Mouse (Mus musculus): ENCODE measurements around the gene Dgat2.

Dgat2 gene

GRCm38 (mm10) chr7:99182432-99183172 lies at the start of gene Dgat2:
TSS of gene Dgat2 (minus strand) at chr7:99182719.
- Histone ChIP-seq H3K36me3 (ENCODE audit: control insufficient read depth, insufficient read depth, low read length, poor library complexity, severe bottlenecking) (no peaks in the 10 kb centered on the region), H3K27me3 (ENCODE audit: control insufficient read depth, insufficient read depth, low read length, poor library complexity, severe bottlenecking) (no peaks in the 10 kb centered on the region)
- DNase-seq (ENCODE audit: low read depth, low spot score), result peak; percentile 95

DNA sequence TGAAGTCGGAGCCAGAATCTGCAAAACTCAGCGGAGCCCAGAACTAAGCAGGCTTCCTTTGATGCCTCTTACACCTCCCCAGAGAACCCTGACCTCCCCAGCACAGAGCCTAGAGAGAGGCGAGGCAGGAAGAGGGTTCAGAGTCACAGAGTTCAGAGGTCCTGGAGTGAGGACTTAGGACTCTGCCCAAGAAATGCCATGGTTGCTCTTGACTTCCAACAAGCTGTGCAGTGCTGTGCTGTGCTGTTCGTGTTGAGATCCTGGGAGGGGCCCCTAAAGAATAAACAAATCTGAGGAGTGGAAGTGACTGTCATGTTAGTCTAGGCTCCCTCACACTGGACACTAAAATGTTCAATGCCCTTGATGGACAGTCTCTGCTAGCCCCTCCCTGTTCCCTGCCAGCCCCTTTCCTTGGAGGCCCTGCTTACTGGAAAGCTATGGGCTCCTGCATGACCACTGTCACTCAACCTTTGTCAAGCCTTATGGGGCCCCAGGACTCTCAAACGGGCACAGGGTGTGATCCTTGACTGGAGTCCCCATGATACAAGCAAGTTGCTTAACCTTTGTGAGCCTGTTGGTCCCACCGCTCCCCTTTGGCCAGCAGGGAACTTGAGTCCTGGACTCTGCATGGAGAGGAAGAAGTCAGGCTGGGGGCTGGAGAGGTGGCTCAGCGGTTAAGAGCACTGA lies 47.7 kb upstream of the Dgat2 start:
- H3K27me3 ChIP-seq (ENCODE audit: control insufficient read depth, insufficient read depth, low read length, poor library complexity, severe bottlenecking), result no peaks in the 10 kb centered on the region
- no peak for DNase-seq (ENCODE audit: low read depth, low spot score)
- no peaks in the 10 kb centered on the region for H3K36me3 ChIP-seq (ENCODE audit: control insufficient read depth, insufficient read depth, low read length, poor library complexity, severe bottlenecking)

DNA sequence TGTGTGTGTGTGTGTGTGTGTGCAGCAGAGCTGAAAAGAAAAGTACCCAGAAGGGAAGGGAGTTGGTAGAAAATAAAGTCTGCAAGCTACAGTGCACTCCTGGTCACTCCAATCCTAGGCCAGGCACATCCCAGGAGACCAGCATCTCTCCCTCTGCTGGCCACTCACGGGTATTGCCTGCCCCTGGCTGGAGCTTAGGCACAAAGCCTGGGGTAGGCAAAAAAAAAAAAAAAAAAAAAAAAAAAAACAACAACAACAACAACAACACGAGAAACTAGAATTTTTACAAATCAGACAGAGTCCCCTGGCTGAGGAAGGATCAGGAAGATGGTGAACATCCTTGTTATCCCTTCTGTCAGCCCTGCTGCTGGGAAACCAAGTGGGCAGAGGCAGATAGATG lies 46.9 kb upstream of the Dgat2 start:
- H3K36me3 ChIP-seq (ENCODE audit: control insufficient read depth, insufficient read depth, low read length, poor library complexity, severe bottlenecking), result no peaks in the 10 kb centered on the region
- no peaks in the 10 kb centered on the region for H3K27me3 ChIP-seq (ENCODE audit: control insufficient read depth, insufficient read depth, low read length, poor library complexity, severe bottlenecking)
- DNase-seq (ENCODE audit: low read depth, low spot score), result peak; percentile 23

DNA sequence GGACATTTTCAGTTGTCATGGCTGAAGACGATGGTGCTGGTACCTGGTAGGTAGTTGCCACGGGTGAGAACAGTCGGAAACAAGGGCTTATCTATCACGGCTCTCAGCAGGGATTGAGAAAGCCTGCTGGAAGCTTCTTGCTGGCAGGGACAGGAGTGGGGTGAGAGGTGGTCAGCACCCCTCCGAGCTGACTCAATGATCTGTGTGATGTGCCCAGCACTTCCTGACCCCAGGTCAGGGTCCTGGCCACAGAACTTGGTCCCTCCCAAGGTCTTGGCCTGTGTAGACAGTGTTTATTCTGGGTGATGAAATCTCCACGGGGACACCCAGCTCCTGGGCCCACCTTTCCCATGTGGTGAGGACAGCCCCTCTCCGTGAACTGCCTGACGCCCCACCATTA lies 46.3 kb upstream of the Dgat2 start:
- H3K27me3 ChIP-seq (ENCODE audit: control insufficient read depth, insufficient read depth, low read length, poor library complexity, severe bottlenecking), result no peaks in the 10 kb centered on the region
- DNase-seq (ENCODE audit: low read depth, low spot score), result no peak
- no peaks in the 10 kb centered on the region for H3K36me3 ChIP-seq (ENCODE audit: control insufficient read depth, insufficient read depth, low read length, poor library complexity, severe bottlenecking)

DNA sequence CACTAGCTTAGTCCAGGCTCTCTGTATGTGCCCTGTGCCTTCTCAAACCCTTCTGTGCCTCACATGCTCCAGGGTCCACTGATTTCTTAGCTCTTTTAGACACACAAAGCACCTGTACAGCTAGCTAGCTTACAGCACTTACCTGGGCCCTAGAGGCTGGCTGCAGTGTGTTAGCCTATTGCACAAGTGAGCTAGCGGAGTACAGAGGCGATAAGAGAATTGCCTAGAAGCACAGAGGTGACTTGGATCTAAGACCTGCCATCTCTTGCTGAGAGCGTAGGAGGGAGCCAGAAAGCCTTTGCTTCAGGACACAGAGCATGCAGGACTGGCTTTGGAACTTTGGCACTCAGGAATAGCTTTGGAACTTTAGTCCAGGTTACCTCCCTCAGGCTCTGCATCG lies 44.7 kb upstream of the Dgat2 start:
- Histone ChIP-seq H3K36me3 (ENCODE audit: control insufficient read depth, insufficient read depth, low read length, poor library complexity, severe bottlenecking) (no peaks in the 10 kb centered on the region), H3K27me3 (ENCODE audit: control insufficient read depth, insufficient read depth, low read length, poor library complexity, severe bottlenecking) (no peaks in the 10 kb centered on the region; the same call in 1 of the 2 replicates)
- no peak for DNase-seq (ENCODE audit: low read depth, low spot score)

GRCm38 (mm10) chr7:99226662-99227061 lies 44.1 kb upstream of the Dgat2 start:
- Histone ChIP-seq H3K27me3 (ENCODE audit: control insufficient read depth, insufficient read depth, low read length, poor library complexity, severe bottlenecking) (no peaks in the 10 kb centered on the region; the same call in 1 of the 2 replicates), H3K36me3 (ENCODE audit: control insufficient read depth, insufficient read depth, low read length, poor library complexity, severe bottlenecking) (no peaks in the 10 kb centered on the region)
- no peak for DNase-seq (ENCODE audit: low read depth, low spot score)

- Histone ChIP-seq H3K36me3 (ENCODE audit: control insufficient read depth, insufficient read depth, low read length, poor library complexity, severe bottlenecking) (no peaks in the 10 kb centered on the region), H3K27me3 (ENCODE audit: control insufficient read depth, insufficient read depth, low read length, poor library complexity, severe bottlenecking) (no peaks in the 10 kb centered on the region; the same call in 1 of the 2 replicates)
- DNase-seq (ENCODE audit: low read depth, low spot score), result no peak
These were observed 42.9 kb upstream of the Dgat2 start for GRCm38 (mm10) chr7:99225421-99225820.

DNA sequence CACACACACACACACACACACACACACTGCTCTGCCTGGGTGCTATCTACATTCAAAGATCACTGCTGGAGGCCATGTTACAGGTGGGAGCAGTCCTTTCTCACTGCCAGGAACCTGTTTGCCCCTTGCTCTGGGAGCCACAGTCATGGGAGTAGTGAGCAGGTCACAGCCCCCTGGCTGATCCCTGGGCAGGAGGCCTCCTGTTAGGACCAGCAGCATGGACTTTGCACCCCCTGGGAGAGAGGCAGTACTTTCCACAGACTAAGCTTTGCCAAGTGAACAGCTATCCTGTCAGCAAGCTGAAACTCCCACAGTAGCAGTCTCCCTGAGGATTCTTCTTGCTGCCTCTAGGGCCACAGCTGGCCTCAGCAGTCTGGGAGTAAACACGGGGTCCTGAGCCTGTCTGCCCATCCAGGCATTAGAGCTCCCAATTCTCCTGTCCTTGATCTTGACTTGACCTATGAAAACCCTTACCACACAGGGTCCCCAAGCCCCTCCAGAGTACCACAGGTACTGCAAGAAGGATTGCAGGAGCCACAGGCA lies 42.2 kb upstream of the Dgat2 start:
- Histone ChIP-seq H3K27me3 (ENCODE audit: control insufficient read depth, insufficient read depth, low read length, poor library complexity, severe bottlenecking) (no peaks in the 10 kb centered on the region; the same call in 1 of the 2 replicates), H3K36me3 (ENCODE audit: control insufficient read depth, insufficient read depth, low read length, poor library complexity, severe bottlenecking) (no peaks in the 10 kb centered on the region)
- no peak for DNase-seq (ENCODE audit: low read depth, low spot score)

GRCm38 (mm10) chr7:99224225-99224624 lies 41.7 kb upstream of the Dgat2 start:
- no peak for DNase-seq (ENCODE audit: low read depth, low spot score)

DNA sequence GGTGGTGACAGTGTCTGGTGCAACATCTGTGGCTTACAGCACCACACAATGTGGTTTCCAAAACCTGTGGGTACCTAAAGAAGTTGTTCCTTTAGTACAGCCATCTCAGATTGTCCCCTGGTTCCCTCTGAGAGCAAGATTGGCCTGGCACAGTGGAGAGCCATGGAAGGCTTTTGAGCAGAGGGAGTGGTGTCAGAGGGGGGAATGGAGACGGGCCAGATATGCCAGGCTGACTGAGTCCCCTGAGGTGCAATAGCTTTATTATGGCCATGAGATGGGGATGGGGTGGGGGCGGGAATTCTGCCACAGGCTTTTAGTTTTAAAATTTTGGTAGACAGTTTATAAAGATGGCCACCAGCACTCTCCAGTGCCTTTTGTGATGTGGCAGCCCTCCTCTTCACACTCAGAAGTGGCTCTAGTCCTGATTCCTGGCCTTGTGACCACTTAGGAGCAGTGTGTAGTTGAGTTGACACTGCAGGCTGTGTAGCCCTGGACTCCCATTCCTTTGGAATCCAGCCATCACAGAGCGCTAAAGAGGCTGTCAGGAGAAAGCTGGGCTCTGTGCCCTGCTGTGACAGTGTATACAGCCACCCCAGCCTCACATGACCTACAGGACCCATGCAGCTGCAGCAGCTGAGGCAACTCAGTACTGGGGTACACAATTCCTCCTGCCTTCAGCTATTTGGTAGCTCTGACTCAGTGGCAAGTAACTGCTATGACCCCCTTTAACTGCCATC lies 35.0 kb upstream of the Dgat2 start:
- Histone ChIP-seq H3K36me3 (ENCODE audit: control insufficient read depth, insufficient read depth, low read length, poor library complexity, severe bottlenecking) (no peaks in the 10 kb centered on the region), H3K27me3 (ENCODE audit: control insufficient read depth, insufficient read depth, low read length, poor library complexity, severe bottlenecking) (no peaks in the 10 kb centered on the region)
- DNase-seq (ENCODE audit: low read depth, low spot score), result no peak

More at GRCm38 (mm10) chr7:99224225-99224624, 41.7 kb upstream of the Dgat2 start:
- Histone ChIP-seq H3K36me3 (ENCODE audit: control insufficient read depth, insufficient read depth, low read length, poor library complexity, severe bottlenecking) (no peaks in the 10 kb centered on the region), H3K27me3 (ENCODE audit: control insufficient read depth, insufficient read depth, low read length, poor library complexity, severe bottlenecking) (no peaks in the 10 kb centered on the region; the same call in 1 of the 2 replicates)

DNA sequence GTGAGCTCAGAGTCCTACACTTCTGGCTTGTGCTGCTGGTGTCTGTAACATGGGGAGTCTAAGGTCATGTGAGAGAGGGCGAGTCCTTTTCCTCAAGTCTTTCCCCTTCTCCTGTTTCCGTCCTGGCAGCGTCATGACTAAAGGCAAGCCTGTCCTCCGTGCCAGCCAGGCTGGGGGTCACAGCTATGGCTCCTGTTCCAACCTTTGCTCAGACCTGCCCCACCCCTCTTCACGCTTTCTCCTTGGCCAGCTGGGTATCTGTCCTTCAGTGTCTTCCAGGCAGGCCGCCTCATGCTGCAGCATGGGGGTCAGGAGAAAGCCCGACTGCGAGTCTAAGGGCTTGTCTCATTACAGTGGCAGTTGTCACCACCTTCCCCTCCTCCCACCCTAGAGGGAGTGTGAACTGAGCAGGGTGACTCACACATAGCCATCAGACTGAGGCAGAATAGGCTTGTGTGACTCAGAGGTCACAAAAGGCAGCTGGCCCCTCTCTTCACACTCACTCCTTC lies 32.9 kb upstream of the Dgat2 start:
- H3K36me3 ChIP-seq (ENCODE audit: control insufficient read depth, insufficient read depth, low read length, poor library complexity, severe bottlenecking), result no peaks in the 10 kb centered on the region
- DNase-seq (ENCODE audit: low read depth, low spot score), result no peak
- H3K27me3 ChIP-seq (ENCODE audit: control insufficient read depth, insufficient read depth, low read length, poor library complexity, severe bottlenecking), result no peaks in the 10 kb centered on the region

DNA sequence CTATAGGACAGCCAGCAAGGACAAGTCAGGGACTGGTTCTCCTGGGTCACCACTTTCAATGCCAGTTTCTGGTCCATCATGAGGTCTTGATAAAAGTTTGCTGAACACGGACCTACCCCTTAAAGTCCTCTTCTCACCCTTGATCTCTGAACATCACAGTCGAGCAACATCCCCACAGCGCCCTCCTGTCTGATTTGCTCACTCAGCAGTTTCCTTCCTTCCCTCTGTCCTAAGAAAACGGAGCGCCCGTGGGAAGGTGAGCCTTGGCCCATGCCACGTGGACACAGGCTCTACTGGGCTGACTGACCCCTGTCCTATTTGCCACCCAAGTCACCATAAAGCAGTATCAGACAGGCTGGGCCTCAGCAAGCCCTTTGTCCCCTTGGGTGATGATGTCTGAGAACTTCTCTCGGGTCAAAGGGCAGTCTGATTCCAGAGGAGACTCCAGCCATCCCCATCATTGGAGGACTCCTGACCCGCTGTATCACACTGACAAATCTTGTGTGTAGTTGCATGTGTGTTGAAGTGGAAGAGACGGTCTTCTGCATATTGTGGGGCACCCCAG lies 32.2 kb upstream of the Dgat2 start:
- DNase-seq (ENCODE audit: low read depth, low spot score), result no peak
- no peaks in the 10 kb centered on the region for H3K36me3 ChIP-seq (ENCODE audit: control insufficient read depth, insufficient read depth, low read length, poor library complexity, severe bottlenecking)

DNA sequence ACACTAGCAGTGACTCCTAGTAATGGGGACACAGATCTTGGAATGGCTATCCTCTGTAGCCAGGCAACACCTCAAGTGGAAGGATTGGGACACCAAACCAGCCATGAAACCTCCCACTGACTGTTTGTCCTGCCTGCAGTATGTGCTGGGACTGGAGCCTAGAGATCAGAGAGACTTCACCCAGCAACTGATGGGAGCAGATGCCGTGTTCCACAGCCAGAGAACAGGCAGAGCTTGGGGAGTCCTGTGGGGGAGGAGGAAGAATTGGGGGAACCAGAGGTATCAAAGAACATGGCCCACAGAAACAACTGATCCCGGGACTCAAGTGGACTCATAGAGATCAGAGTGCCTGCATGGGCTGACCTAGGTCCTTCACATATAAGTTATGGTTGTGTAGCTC lies 31.2 kb upstream of the Dgat2 start:
- no peaks in the 10 kb centered on the region for H3K36me3 ChIP-seq (ENCODE audit: control insufficient read depth, insufficient read depth, low read length, poor library complexity, severe bottlenecking)
- H3K27me3 ChIP-seq (ENCODE audit: control insufficient read depth, insufficient read depth, low read length, poor library complexity, severe bottlenecking), result no peaks in the 10 kb centered on the region
- DNase-seq (ENCODE audit: low read depth, low spot score), result no peak

More for the DNA sequence above, 32.2 kb upstream of the Dgat2 start:
- H3K27me3 ChIP-seq (ENCODE audit: control insufficient read depth, insufficient read depth, low read length, poor library complexity, severe bottlenecking), result no peaks in the 10 kb centered on the region

DNA sequence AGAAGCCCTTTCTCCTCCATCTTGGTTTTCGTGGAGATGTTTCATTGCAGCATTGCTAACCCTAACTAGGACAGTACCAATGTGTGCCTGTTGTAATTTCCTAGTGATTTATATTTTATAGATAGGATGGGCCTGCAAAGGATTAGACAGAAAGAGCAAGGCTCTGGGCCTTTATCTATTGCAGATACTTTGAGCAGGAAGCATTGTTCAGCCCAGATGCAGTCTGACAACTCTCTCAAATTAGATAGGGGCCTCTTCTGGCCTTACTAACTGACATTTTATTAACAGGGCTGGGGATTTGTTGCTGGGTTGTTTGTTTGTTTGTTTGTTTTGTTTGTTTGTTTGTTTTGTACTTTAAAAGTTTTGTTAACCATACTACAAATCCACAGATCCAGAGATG lies 30.5 kb upstream of the Dgat2 start:
- H3K27me3 ChIP-seq (ENCODE audit: control insufficient read depth, insufficient read depth, low read length, poor library complexity, severe bottlenecking), result no peaks in the 10 kb centered on the region
- DNase-seq (ENCODE audit: low read depth, low spot score), result no peak
- H3K36me3 ChIP-seq (ENCODE audit: control insufficient read depth, insufficient read depth, low read length, poor library complexity, severe bottlenecking), result no peaks in the 10 kb centered on the region
